Mouse (Mus musculus): ENCODE results near the gene Rpl15.
"Not testable (repeated sequence)": the region's sequence is repeated elsewhere in the genome, so short reads cannot be mapped to it uniquely, and the experiment has no call there.

Rpl15 gene

DNA sequence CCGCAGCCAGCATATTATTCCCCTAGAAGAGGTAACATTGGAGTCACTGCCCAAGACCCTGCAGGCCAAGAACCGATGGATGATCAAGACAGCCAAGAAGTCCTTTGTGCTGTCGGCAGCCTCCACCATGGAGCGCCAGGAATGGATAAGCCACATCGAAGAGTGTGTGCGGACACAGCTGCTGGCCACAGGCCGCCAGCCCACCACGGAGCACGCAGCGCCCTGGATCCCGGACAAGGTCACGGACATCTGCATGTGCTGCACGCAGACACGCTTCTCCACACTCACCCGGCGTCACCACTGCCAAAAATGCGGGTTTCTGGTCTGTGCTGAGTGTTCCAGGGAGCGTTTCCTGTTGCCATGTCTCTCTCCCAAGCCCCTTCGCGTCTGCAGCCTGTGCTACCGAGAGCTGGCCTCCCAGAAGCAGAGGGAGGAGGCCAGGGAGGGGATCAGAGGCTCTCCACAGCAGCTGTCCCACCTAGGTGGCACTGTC is 28.5 kb downstream of the Rpl15 start:
- in situ Hi-C loops (cut with MboI; ENCODE audit: low sequenced_read_pairs) = no loop called here

DNA sequence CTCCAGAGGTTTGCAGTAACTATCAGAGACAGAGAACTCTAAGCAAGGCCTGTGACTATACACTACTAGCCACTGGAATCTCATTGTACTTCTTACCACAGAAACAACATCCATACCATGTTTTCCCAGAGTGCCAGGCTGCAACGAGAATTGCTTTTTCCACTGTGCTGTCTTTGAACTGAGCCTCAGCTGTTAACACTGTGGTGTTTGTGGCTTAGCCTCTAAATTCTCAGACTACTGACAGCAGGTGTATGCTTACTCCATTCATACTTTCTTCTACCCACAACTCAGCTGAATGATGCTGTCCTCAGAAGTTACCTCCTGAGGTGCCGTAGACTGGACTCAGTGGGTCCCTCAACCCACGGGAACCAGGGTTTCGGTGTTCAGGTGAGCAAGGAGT is 29.4 kb downstream of the Rpl15 start:
- in situ Hi-C loops (cut with MboI; ENCODE audit: low sequenced_read_pairs) = no loop called here

DNA sequence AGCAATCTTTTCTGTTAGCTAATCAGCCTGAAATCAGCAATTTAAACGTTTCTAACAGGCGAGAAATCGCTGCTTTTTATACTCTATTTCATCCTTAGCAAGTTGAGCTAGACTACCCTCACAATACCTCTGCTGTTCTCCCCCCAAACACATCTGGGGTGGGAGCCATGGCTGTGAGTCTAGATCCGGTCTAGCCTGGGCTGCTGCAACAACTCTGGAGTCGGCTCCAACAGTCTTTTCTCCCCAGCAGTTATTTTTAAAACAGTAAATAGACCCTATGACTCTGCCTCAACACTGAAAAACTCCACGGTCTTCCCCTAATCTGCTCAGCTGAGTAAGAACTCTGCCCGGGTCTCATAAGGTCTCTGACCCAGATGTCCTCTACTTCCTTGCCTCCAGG is 31.1 kb downstream of the Rpl15 start:
- in situ Hi-C loops (cut with MboI; ENCODE audit: low sequenced_read_pairs) = no loop called here

DNA sequence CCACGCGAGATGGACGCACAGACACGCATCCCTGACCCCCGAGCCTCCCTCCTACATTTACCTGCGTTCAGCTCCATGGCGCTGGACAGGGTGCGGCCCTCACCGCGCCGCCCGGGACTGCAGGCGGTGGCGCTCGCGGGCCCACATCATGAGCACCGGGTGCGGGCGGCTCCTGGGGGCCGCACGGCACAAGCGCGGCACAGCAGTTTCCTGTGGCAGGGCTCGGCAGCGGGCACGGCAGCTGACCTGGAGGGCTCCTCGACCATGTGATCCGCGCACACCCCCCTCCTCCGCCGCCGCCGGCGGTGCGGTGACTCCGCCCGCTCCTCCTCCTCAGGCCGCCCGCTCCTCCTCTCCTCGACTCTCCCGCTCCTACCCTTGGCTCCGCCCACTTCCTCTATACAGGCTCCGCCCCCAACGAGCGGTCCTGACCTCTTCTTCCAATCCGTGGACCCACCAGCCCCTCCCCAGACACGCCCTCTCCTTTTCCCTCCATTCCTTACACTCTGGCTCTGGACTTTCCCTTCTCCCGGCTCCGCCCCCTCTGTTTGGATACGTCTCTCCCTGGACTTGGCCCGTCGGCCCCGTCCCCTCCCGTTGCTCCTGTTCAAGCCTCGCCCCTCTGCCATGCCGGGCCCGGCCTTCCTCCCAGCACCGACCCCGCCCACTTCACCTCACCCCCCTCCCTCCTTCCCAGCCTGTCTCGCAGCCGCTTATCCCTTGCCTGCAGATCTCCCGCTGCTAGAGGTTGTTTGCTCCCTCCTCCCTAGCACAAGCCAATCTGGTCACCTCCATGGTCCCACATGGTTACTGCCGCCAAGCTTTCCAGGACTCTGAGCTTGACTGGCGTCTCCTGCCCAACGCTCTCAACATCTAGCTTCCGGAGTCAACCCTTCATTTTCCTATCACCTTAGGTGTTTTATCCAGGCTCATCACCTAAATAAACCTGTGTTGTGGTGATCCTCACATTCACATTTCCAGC is 32.1 kb downstream of the Rpl15 start, which contains the start of gene Nr1d2:
Gene Nr1d2, minus strand, starts transcription at position 378 of the 982 bp plus-strand sequence.
- in situ Hi-C loops (cut with MboI; ENCODE audit: low sequenced_read_pairs) = no loop called here

DNA sequence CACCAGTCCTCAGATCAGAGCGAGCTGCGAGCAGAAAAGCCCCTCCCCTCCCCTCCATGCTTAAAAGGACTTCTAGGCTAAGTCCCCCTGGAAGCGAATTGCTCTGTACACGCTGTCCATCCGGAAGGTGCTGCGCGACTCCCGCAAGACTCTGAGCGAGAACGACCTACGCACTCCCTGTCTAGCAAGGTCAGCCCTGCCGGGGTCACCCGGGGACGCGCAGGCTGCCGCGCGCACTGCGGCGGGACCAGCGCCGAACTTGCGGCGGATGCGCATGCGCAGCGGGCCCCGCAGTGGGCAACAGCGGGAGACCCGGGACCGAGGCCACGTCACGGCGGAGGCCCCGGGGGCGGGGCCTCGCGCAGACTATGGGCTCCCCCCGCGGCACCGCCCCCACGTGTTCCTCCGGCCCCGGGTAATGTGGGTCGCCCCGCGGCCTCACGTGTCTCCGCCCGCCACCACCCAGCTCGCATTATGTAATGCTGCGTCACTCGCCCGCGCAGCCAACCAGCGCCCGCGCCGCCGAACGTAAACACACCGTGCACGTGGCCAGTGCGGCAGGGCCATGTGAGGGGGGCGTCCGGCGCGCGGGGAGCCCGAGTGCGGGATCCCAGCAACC is 33.0 kb downstream of the Rpl15 start:
- in situ Hi-C loops (cut with MboI; ENCODE audit: low sequenced_read_pairs) = no loop called here

DNA sequence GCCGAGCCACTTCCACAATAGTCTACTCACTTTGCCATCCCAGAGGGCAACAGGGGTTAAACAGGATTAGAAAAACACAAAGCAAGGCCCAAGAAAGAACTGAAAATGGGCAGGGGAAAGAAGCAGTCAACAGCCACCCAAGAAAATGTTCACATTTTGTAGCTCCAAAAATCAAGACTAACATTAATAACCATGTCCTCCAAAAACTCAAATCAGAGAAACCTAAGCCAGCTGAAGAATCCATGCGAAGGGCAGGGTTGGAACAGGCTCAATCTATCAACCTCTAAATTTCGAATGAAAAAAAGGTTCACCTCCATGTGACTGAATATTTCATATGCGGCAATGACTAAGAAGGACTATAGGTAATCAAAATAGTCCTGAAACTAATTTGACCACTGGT is 33.8 kb downstream of the Rpl15 start:
- in situ Hi-C loops (cut with MboI; ENCODE audit: low sequenced_read_pairs) = no loop called here

DNA sequence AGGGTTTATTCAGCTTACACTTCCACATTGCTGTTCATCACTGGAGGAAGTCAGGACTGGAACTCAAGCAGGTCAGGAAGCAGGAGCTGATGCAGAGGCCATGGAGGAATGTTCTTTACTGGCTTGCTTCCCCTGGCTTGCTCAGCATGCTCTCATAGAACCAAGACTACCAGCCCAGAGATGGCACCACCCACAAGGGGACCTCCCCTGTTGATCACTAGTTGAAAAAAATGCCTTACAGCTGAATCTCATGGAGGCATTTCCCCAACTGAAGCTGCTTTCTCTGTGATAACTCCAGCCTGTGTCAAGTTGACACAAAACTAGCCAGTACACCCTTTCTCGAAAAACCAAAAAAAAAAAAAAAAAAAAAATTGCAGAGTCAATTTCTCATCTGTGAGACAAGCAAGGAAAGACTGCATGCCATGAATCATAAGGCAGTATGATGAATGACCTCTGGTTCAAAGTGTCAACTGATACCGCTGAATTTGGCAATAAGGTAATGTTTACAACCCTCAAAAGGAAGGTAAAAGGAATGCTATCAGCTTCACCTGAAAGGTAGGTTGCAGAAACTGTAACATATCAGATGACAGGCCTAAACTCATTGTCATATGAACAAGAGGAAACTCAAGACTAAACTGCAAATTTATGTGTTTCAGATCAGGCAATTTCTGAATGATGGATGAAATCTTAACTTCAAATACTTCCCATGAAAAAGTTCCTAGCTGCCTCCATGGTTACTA is 34.5 kb downstream of the Rpl15 start:
- in situ Hi-C loops (cut with MboI; ENCODE audit: low sequenced_read_pairs) = not testable (repeated sequence)

DNA sequence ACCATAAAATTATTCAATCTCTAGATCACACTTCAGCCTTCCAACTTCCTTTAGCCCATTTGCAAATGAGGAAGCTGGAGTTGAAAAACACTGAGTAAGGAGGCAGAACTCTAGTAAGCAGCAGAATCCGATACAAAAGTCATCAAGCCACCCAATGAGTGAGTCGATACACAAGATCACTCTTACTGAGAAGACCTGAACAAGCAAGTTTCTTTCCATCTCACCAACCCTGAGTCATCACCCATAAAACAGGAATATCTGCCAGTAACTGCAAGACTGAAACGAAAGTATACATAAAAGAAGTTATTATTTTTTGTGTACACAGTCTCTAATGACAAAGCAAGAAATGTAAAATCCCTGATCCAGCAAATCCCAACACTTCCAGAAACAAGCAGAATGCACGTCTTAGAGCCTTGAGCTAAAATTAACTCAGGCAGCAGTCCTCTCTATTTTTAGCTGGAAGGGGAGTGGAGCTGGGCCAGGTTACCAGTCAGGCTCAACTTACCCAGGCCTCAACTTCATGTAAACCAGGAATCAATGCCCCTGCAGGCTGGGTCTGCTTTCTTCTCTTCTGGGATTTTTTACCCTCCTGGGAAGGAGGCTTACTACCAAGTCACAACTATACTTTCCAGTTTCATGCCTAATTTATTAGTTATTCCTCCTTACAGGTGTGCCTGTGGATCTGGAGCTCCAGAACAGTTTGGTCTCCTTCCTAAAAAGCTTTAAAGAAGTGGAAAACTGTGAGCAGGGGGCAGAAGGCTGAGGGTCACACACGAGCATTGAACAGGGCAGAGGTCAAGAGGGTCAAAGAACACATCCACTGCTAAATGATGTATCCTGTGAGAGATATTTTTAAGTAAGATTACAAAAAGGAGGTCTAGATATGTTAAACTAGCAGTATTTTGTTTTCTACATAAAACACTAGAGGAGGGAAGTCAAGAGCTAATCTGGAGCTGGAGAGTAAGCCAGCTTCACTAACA is 36.9 kb downstream of the Rpl15 start:
- in situ Hi-C loops (cut with MboI; ENCODE audit: low sequenced_read_pairs) = no loop called here

DNA sequence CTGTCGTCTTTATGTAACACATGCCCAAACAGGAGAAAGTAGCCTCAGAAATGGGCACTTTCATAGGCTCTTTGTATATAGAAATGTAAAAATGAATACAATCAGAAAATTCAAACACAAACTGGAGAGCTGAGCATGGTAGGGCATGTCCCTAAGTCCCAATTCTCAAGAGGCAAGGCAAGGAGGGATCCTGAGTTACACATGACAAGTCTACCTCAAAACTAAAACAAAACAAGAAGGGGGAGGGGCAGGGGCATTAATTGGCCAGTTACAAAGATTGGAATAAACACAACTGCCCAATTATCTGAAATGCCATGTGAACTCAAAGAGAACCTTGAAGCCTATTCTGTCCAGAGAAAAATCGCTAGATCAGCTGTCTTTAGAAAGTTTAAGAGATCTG is 38.1 kb downstream of the Rpl15 start:
- in situ Hi-C loops (cut with MboI; ENCODE audit: low sequenced_read_pairs) = no loop called here

DNA sequence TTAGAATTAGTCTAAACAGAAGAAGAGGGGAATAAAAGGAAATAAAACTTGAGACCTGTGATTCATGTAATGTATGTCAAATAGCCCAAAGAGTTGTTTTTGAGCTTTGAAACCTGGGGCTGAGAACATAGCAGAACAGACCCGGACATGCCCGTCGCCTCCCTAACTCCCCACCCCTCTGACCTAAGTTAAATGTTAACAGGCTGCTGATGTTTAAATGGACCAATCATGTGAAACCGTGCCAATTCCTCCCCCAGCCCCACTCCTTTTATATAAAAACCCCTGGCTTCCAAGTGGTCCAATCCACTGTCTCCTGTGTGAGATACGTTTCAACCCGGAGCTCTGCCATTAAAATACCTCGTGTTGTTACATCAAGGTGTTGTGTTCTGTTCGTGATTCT is 39.3 kb downstream of the Rpl15 start:
- in situ Hi-C loops (cut with MboI; ENCODE audit: low sequenced_read_pairs) = not testable (repeated sequence)

DNA sequence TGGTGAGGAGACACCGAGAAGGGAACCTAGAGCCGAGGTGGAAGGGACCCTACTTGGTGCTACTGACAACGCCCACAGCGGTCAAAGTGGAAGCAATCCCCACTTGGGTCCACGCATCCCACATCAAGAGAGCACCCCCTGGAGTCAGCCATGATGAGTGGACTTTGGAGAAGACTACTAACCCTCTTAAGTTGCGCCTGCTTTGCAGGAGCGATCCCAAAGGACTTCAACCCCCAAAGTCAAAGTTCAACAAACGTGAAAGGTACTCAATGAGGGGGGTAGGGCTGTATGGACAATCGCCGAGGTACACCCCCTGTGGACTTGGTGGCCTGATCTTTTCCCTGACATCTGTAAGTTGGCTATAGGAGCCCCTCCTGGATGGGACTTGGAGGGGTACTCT is 41.4 kb downstream of the Rpl15 start:
- in situ Hi-C loops (cut with MboI; ENCODE audit: low sequenced_read_pairs) = not testable (repeated sequence)

DNA sequence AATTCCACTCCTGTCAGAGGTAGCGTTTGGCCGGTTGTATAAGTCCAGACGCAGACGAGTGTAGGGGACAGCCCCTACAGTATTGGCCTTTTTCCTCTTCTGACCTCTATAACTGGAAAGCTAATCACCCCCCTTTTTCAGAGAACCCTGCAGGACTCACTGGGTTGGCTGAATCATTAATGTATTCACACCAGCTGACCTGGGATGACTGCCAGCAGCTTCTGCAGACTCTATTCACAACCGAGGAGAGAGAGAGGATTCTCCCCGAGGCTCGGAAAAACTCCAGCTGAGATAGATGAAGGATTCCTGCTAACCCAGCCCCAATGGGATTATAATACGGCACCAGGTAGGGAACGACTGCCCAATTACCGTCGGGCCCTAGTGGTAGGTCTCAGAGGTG is 45.0 kb downstream of the Rpl15 start:
- in situ Hi-C loops (cut with MboI; ENCODE audit: low sequenced_read_pairs) = not testable (repeated sequence)

DNA sequence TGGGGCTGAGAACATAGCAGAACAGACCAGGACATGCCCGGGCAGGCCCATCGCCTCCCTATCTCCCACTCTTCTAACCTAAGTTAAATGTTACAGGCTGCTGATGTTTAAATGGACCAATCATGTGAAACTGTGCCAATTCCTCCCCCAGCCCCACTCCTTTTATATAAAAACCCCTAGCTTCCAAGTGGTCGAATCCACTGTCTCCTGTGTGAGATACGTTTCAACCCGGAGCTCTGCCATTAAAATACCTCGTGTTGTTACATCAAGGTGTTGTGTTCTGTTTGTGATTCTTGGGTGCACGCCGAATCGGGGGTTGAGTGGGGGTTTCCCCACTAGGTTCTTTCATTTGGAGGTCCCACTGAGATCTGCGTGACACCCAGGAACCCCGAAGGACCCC is 45.8 kb downstream of the Rpl15 start:
- in situ Hi-C loops (cut with MboI; ENCODE audit: low sequenced_read_pairs) = not testable (repeated sequence)

DNA sequence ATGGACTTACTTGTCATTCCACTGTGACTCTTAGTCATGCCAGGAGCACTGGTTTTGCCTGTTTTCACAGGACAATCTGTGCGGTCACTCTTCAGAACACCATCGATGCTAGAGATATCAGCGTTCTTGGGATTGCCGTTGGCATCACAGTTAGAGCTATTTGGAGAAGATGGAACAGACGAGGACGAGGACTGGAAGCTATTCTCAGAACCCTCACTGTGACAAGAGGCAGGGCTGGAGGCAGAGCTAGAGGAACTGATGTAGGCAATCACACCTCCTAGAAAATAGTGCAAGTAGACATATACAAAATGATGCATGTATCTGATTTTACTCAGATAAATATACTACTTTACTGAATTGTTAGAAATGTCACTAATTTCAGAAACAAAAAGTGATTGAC is 49.2 kb downstream of the Rpl15 start:
- in situ Hi-C loops (cut with MboI; ENCODE audit: low sequenced_read_pairs) = no loop called here

All from CH12F3 (cell line).